Mouse (Mus musculus) monocyte, adult 59 days (primary cell): ENCODE data around the gene Pla2g3. TPM values are rescaled to one million over a fixed set of nuclear protein-coding genes. Genes with fewer than 3 reads are reported as not detected.

Experiments
- total RNA-seq, 2 experiments: library from RNA; stranded (reverse); gene quantifications; one replicate each; pipeline ENCODE4 v1.2.4; 2023

The Pla2g3 gene
- not detected for total RNA-seq

GRCm38 (mm10) chr11:3487952-3488570 is at the start of gene Pla2g3:
Gene Pla2g3, plus strand, starts transcription at chr11:3488284.

GRCm38 (mm10) chr11:3452167-3452639 is 35.9 kb upstream of the Pla2g3 start, which contains the start of gene Rnf185:
Gene Rnf185, minus strand, starts transcription at chr11:3452363.

GRCm38 (mm10) chr11:3514529-3515054 is 26.5 kb downstream of the Pla2g3 start, which contains the start of gene Selenom:
Gene Selenom, plus strand, starts transcription at chr11:3514684.

GRCm38 (mm10) chr11:3540451-3541085 is 52.5 kb downstream of the Pla2g3 start, which contains the start of gene Smtn:
Gene Smtn, minus strand, starts transcription at chr11:3540612.

Other genes with a start within 250 kb of the Pla2g3 start
- 10 to 100 TPM; 50.8 to 53.5 TPM for gene Drg1, start 221.9 kb upstream of the Pla2g3 start, total RNA-seq
- 10 to 100 TPM; 36.5 to 37.7 TPM for gene Patz1, start 199.4 kb upstream of the Pla2g3 start, total RNA-seq
- gene Pik3ip1, start 157.9 kb upstream of the Pla2g3 start, total RNA-seq, result 10 to 100 TPM; 10.8 to 13.8 TPM
- gene Limk2, start 79.1 kb upstream of the Pla2g3 start, total RNA-seq, result 10 to 100 TPM; 26.1 to 28.3 TPM
- gene Rnf185, start 35.9 kb upstream of the Pla2g3 start, total RNA-seq, result 10 to 100 TPM; 14.9 to 16.0 TPM
- gene Inpp5j, start 16.5 kb downstream of the Pla2g3 start, total RNA-seq, result 1 to 10 TPM; 1.1 to 1.8 TPM
- 10 to 100 TPM; 10.2 to 11.6 TPM for gene Selenom, start 26.4 kb downstream of the Pla2g3 start, total RNA-seq
- 1 to 10 TPM; 6.8 to 6.9 TPM for gene Smtn, start 52.3 kb downstream of the Pla2g3 start, total RNA-seq
- gene Morc2a, start 160.9 kb downstream of the Pla2g3 start, total RNA-seq, result 10 to 100 TPM; 38.9 to 42.0 TPM